ENCODE assay signal across 12 mouse cellular contexts in genomic region chr2:30912291-30912773, GRCm38 (mm10). TPM values are rescaled to one million over a fixed set of nuclear protein-coding genes. Genes with fewer than 3 reads are reported as not detected.
A peak's percentile ranks its signal among the peaks of the same experiment; 100 is the strongest.
DNase-seq lines count a peak whose midpoint lies in the region; ATAC-seq and TF ChIP-seq lines count a peak whose summit lies in the region.
"Had no signal": no experiment of that assay in that cellular context is flagged by ENCODE, and none has a peak within 500 bp of the region (broad histone marks: within the 10 kb centered on the region; RNA-seq: fewer than 3 reads in every experiment).

No protein-coding gene starts in this region.

- intact Hi-C loops in left cerebral cortex, postnatal 4 days (cut with DNase I), result no loop called here

- H3K36me3 ChIP-seq in embryonic facial prominence, embryonic 10.5 days (replicated peaks), result no peaks in the 10 kb centered on the region
- H3K36me3 ChIP-seq in heart, embryonic 16.5 days (ENCODE audit: control insufficient read depth, insufficient read depth), result no peaks in the 10 kb centered on the region
- no peaks in the 10 kb centered on the region for H3K36me3 ChIP-seq in lung, embryonic 14.5 days (ENCODE audit: insufficient read depth)
- H3K36me3 ChIP-seq: liver, embryonic 12.5 days had no signal

- H3K9me3 ChIP-seq in embryonic facial prominence, embryonic 10.5 days, result no peaks in the 10 kb centered on the region
- no peaks in the 10 kb centered on the region for H3K9me3 ChIP-seq in heart, embryonic 16.5 days (replicated peaks; ENCODE audit: control insufficient read depth, low read length)
- H3K9me3 ChIP-seq in lung, embryonic 14.5 days (ENCODE audit: low read depth, low read length), result no peaks in the 10 kb centered on the region
- H3K9me3 ChIP-seq: liver, embryonic 12.5 days had no signal

- 0 out of 2 replicates have a peak, but pooled peaks have one; percentile 32 for ATAC-seq in heart, embryonic 16.5 days (replicated peaks; ENCODE audit: extremely low read depth, insufficient read depth, low FRiP score)
- peak; percentile 76 for ATAC-seq in lung, embryonic 14.5 days (ENCODE audit: insufficient read depth)
- ATAC-seq in megakaryocyte progenitor cell, adult 5-6 weeks (replicated peaks; ENCODE audit: poor library complexity), result no peak
- ATAC-seq: liver, embryonic 12.5 days had no signal

- no peaks in the 10 kb centered on the region for H3K27me3 ChIP-seq in embryonic facial prominence, embryonic 10.5 days (replicated peaks; ENCODE audit: low read depth, poor library complexity, severe bottlenecking)
- no peaks in the 10 kb centered on the region for H3K27me3 ChIP-seq in heart, embryonic 16.5 days (ENCODE audit: control insufficient read depth, insufficient read depth, low read length)
- no peaks in the 10 kb centered on the region for H3K27me3 ChIP-seq in lung, embryonic 14.5 days (ENCODE audit: insufficient read depth, low read length)

- no peak overlapping the region for H3K9ac ChIP-seq in heart, embryonic 16.5 days (ENCODE audit: low read length)
- H3K9ac ChIP-seq in lung, embryonic 14.5 days, result no peak overlapping the region
- H3K9ac ChIP-seq: hindbrain, embryonic 14.5 days; liver, embryonic 12.5 days had no signal

- H3K4me1 ChIP-seq in embryonic facial prominence, embryonic 10.5 days, result peaks cover 26% of the 10 kb centered on the region
- peaks cover 10% of the 10 kb centered on the region for H3K4me1 ChIP-seq in heart, embryonic 16.5 days (ENCODE audit: control insufficient read depth, insufficient read depth, low read length)
- peaks cover 11% of the 10 kb centered on the region for H3K4me1 ChIP-seq in lung, embryonic 14.5 days (ENCODE audit: insufficient read depth)

- H3K4me2 ChIP-seq in heart, embryonic 16.5 days (ENCODE audit: low read depth, low read length), result no peak overlapping the region
- H3K4me2 ChIP-seq in lung, embryonic 14.5 days, result no peak overlapping the region
- H3K4me2 ChIP-seq: hindbrain, embryonic 14.5 days; liver, embryonic 12.5 days had no signal

- no peak overlapping the region for H3K4me3 ChIP-seq in embryonic facial prominence, embryonic 10.5 days
- H3K4me3 ChIP-seq in heart, embryonic 16.5 days (ENCODE audit: low read length), result no peak overlapping the region
- no peak overlapping the region for H3K4me3 ChIP-seq in lung, embryonic 14.5 days (ENCODE audit: low read depth, low read length)
- H3K4me3 ChIP-seq: liver, embryonic 12.5 days had no signal

- DNase-seq in NIH3T3 (ENCODE audit: low read depth), result peak; percentile 91
- DNase-seq in embryonic facial prominence, embryonic 10.5 days (ENCODE audit: low spot score), result no peak
- peak; percentile 91 for DNase-seq in lung, embryonic 14.5 days
- DNase-seq in left cerebral cortex, postnatal 4 days, result no peak
- no peak for DNase-seq in yolk sac, embryonic 10.5 days (ENCODE audit: low spot score)
- DNase-seq in natural killer cell, adult 2 months (ENCODE audit: low spot score in 2 of 2), result no peak
- DNase-seq: cerebellum, postnatal 25 days had no signal

- WGBS in embryonic facial prominence, embryonic 10.5 days, result 40% methylated on average over 4 of the region's 4 CpGs
- WGBS in heart, embryonic 16.5 days, result 22% methylated on average over 4 of the region's 4 CpGs
- 21% methylated on average over 4 of the region's 4 CpGs for WGBS in lung, embryonic 14.5 days

- TF ChIP-seq CTCF in lung, embryonic 14.5 days (IDR thresholded peaks at IDR 0.05; ENCODE audit: low read depth), result no peak

- H3K27ac ChIP-seq in embryonic facial prominence, embryonic 10.5 days (replicated peaks), result peak overlapping the region; percentile 19; the same call in 1 of the 2 replicates
- H3K27ac ChIP-seq in heart, embryonic 16.5 days (ENCODE audit: low read length), result peak overlapping the region; percentile 68
- peak overlapping the region; percentile 78 for H3K27ac ChIP-seq in lung, embryonic 14.5 days (ENCODE audit: low read depth)
- H3K27ac ChIP-seq: hindbrain, embryonic 14.5 days; liver, embryonic 12.5 days had no signal

RNA-seq across cellular contexts. Expression of gene Ptges, which starts 17.3 kb away (rescaled TPM):
- 10.2 and 10.3 TPM in 2 replicates for polyA plus RNA-seq in embryonic facial prominence, embryonic 10.5 days (2016; fragmentation: Nextera tagmentation; extraction: Ambion mirVana)
- 1.8 and 2.8 TPM in 2 replicates for polyA plus RNA-seq in heart, embryonic 16.5 days (2015; fragmentation: Nextera tagmentation; extraction: Ambion mirVana)
- polyA plus RNA-seq in lung, embryonic 14.5 days (2014; fragmentation: Nextera tagmentation; extraction: Ambion mirVana), result 17.7 and 18.4 TPM in 2 replicates
- 1 to 10 TPM; 4.9 to 6.9 TPM for total RNA-seq in left cerebral cortex, postnatal 4 days (2021)
- total RNA-seq in megakaryocyte progenitor cell, adult 5-6 weeks (2015), result 0.17 and 1.1 TPM in 2 replicates
- 0.71 and 2.6 TPM in 2 replicates for total RNA-seq in megakaryocyte progenitor cell, adult 5-6 weeks (2017)
- total RNA-seq: neutrophil, adult 5-6 weeks had no signal

RNA-seq across cellular contexts. Expression of gene Tor1b, which starts 40.4 kb away (rescaled TPM):
- 24.7 and 25.0 TPM in 2 replicates for polyA plus RNA-seq in embryonic facial prominence, embryonic 10.5 days (2016; fragmentation: Nextera tagmentation; extraction: Ambion mirVana)
- 22.8 and 26.3 TPM in 2 replicates for polyA plus RNA-seq in heart, embryonic 16.5 days (2015; fragmentation: Nextera tagmentation; extraction: Ambion mirVana)
- polyA plus RNA-seq in lung, embryonic 14.5 days (2014; fragmentation: Nextera tagmentation; extraction: Ambion mirVana), result 41.0 and 41.8 TPM in 2 replicates
- 10 to 100 TPM; 28.5 to 28.9 TPM for total RNA-seq in left cerebral cortex, postnatal 4 days (2021)
- 28.6 and 29.4 TPM in 2 replicates for total RNA-seq in megakaryocyte progenitor cell, adult 5-6 weeks (2015)
- total RNA-seq in megakaryocyte progenitor cell, adult 5-6 weeks (2017), result 36.4 and 38.9 TPM in 2 replicates

RNA-seq across cellular contexts. Expression of gene Tor1a, which starts 55.4 kb away (rescaled TPM):
- 81.6 and 85.6 TPM in 2 replicates for polyA plus RNA-seq in embryonic facial prominence, embryonic 10.5 days (2016; fragmentation: Nextera tagmentation; extraction: Ambion mirVana)
- polyA plus RNA-seq in heart, embryonic 16.5 days (2015; fragmentation: Nextera tagmentation; extraction: Ambion mirVana), result 50.9 and 53.0 TPM in 2 replicates
- 66.4 and 71.6 TPM in 2 replicates for polyA plus RNA-seq in lung, embryonic 14.5 days (2014; fragmentation: Nextera tagmentation; extraction: Ambion mirVana)
- 10 to 100 TPM; 44.7 to 48.7 TPM for total RNA-seq in left cerebral cortex, postnatal 4 days (2021)
- total RNA-seq in megakaryocyte progenitor cell, adult 5-6 weeks (2015), result 63.5 and 65.1 TPM in 2 replicates
- 71.7 and 96.5 TPM in 2 replicates for total RNA-seq in megakaryocyte progenitor cell, adult 5-6 weeks (2017)

Comparison
In these comparisons a context has a peak if more than half of its experiments do, and no peak if none do; other contexts are left out.
1. DNase-seq: peak in NIH3T3 (single experiment) and lung, embryonic 14.5 days (single experiment); none in embryonic facial prominence, embryonic 10.5 days (single experiment), left cerebral cortex, postnatal 4 days (single experiment), yolk sac, embryonic 10.5 days (single experiment) and natural killer cell, adult 2 months (0 of 2).
2. H3K27ac ChIP-seq: peak in every context shown above with its lines; median percentile 78 in lung, embryonic 14.5 days; 68 in heart, embryonic 16.5 days; 19 in embryonic facial prominence, embryonic 10.5 days.